Mouse (Mus musculus) bone marrow macrophage, adult 2 months (primary cell): ENCODE measurements around the gene Gm3776.
"Not testable (repeated sequence)": the region's sequence is repeated elsewhere in the genome, so short reads cannot be mapped to it uniquely, and the experiment has no call there.

ENCODE experiments used
- CTCF ChIP-seq: IDR thresholded peaks from 2 replicates; pipeline ENCODE4 v1.5.1; 2012; ENCODE audit warnings: low read depth, mild to moderate bottlenecking, low read length, moderate library complexity
- POLR2A ChIP-seq: IDR thresholded peaks from 2 replicates; pipeline ENCODE4 v1.6.1; 2012; ENCODE audit warnings: mild to moderate bottlenecking, low read depth, low read length, borderline replicate concordance

DNA sequence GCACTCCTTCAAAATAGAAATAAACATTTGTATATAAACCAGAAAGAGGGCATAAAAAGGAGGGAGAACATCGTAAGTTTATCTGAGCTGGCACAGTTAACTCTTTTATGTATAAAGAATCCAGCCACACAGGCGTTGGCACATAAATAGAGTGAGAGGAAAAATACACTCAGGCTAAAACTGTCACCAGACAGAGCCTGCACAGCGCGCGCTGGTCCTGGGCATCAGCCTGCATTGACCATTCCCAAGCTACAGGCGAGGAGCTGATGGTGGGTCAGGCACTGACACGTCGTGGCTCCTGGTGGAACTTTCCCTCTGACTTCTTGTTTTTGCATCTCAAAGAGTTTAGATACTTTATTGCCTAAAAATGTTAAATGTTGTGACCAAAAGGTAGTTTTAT lies 35.5 kb downstream of the Gm3776 start:
- not testable (repeated sequence) for TF ChIP-seq POLR2A, CTCF
